Comparison of ENCODE assay signal across 21 mouse cellular contexts in the genomic region with DNA sequence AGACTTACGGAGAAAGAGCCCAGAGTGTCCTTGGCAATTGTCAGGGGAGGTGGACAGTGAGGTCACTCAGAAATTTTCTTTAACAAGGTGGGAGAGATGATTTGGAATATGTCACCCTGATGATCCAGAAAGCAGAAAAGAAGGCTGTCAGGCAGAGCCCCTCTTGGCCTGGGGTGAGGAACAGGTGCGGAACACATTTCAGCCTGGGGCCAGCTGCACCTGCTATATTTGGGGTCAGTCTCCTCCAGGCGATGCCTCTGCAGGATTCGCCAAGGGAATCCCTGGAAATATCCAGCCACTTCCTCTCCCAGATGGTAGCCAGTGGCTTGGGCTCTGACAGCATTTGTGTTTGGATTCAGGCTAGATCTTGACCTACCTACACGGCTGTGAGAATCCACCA.
DNase-seq lines count a peak whose midpoint lies in the region; ATAC-seq and TF ChIP-seq lines count a peak whose summit lies in the region.
"Had no signal": no experiment of that assay in that cellular context is flagged by ENCODE, and none has a peak within 500 bp of the region (broad histone marks: within the 10 kb centered on the region; RNA-seq: fewer than 3 reads in every experiment).

No protein-coding gene starts in this region.

- 88% methylated on average over 5 of the region's 5 CpGs for WGBS in kidney, embryonic 16.5 days
- 88% methylated on average over 5 of the region's 5 CpGs for WGBS in hindbrain, embryonic 14.5 days

- H3ac ChIP-seq in myocyte (ENCODE audit: control insufficient read depth, insufficient read length), result no peak overlapping the region

- H3K4me3 ChIP-seq in kidney, embryonic 16.5 days (ENCODE audit: low read length), result no peak overlapping the region
- no peak overlapping the region for H3K4me3 ChIP-seq in myocyte
- no peak overlapping the region for H3K4me3 ChIP-seq in hindbrain, embryonic 14.5 days (replicated peaks; ENCODE audit: low read length)

- H3K27ac ChIP-seq in kidney, embryonic 16.5 days (ENCODE audit: low read length), result no peak overlapping the region
- no peak overlapping the region for H3K27ac ChIP-seq in hindbrain, embryonic 14.5 days

- H3K27me3 ChIP-seq in kidney, embryonic 16.5 days (ENCODE audit: insufficient read depth, low read length), result no peaks in the 10 kb centered on the region
- H3K27me3 ChIP-seq in myocyte (ENCODE audit: control insufficient read depth, insufficient read depth, insufficient read length), result no peaks in the 10 kb centered on the region
- H3K27me3 ChIP-seq in hindbrain, embryonic 14.5 days (ENCODE audit: control insufficient read depth, insufficient read depth, low read length), result no peaks in the 10 kb centered on the region
- H3K27me3 ChIP-seq: CH12.LX, Patski had no signal

- peak; percentile 66 for DNase-seq in heart, adult 11 months
- DNase-seq in heart, adult 18-20 months, result no peak
- DNase-seq in kidney, postnatal 10 days, result peak; percentile 4
- no peak for DNase-seq in hindbrain, embryonic 14.5 days (ENCODE audit: low spot score)
- DNase-seq: adrenal gland, adult 2 months; adrenal gland, adult 8-10 months; adrenal gland, postnatal 10 days; adrenal gland, postnatal 14 days; adrenal gland, postnatal 25 days; adrenal gland, postnatal 36 days; B cell, adult 2 months; cerebellum, adult 11 months; cerebellum, adult 11-12 months; cerebellum, adult 18-20 months had no signal

- TF ChIP-seq POLR2A in myocyte (IDR thresholded peaks at IDR 0.05; ENCODE audit: insufficient read length, low read depth), result no peak

- H3K9me3 ChIP-seq in kidney, embryonic 16.5 days (ENCODE audit: low read length), result peaks cover 23% of the 10 kb centered on the region
- H3K9me3 ChIP-seq in hindbrain, embryonic 14.5 days (ENCODE audit: control insufficient read depth, low read length), result peaks cover 31% of the 10 kb centered on the region

- no peak for ATAC-seq in kidney, embryonic 16.5 days (ENCODE audit: low FRiP score, low TSS enrichment)
- ATAC-seq in hindbrain, embryonic 14.5 days (ENCODE audit: low FRiP score), result no peak
- ATAC-seq: activated CD4-positive, CD25-positive, alpha-beta regulatory T cell, adult 4 months; CD4-positive, CD25-positive, alpha-beta regulatory T cell, adult 4 months; Patski had no signal

- H3K9ac ChIP-seq in kidney, embryonic 16.5 days (replicated peaks; ENCODE audit: low read length), result no peak overlapping the region
- no peak overlapping the region for H3K9ac ChIP-seq in hindbrain, embryonic 14.5 days

- no peak overlapping the region for H3K4me2 ChIP-seq in kidney, embryonic 16.5 days (replicated peaks; ENCODE audit: low read depth, low read length)
- H3K4me2 ChIP-seq in myocyte (ENCODE audit: low read depth), result no peak overlapping the region
- H3K4me2 ChIP-seq in hindbrain, embryonic 14.5 days (replicated peaks), result no peak overlapping the region

- no peaks in the 10 kb centered on the region for H3K79me2 ChIP-seq in myocyte (ENCODE audit: control insufficient read depth, insufficient read depth)

- peaks cover 6% of the 10 kb centered on the region; the same call in 1 of the 2 replicates for H3K36me3 ChIP-seq in kidney, embryonic 16.5 days (ENCODE audit: insufficient read depth, low read length)
- H3K36me3 ChIP-seq in myocyte (ENCODE audit: control insufficient read depth, insufficient read depth), result no peaks in the 10 kb centered on the region
- H3K36me3 ChIP-seq in hindbrain, embryonic 14.5 days (replicated peaks; ENCODE audit: control insufficient read depth, insufficient read depth), result no peaks in the 10 kb centered on the region
- H3K36me3 ChIP-seq: G1E had no signal

- peaks cover 5% of the 10 kb centered on the region; the same call in 1 of the 2 replicates for H3K4me1 ChIP-seq in kidney, embryonic 16.5 days (ENCODE audit: insufficient read depth, low read length)
- 0 out of 2 replicates have a peak, but pooled peaks cover 6% of the 10 kb centered on the region for H3K4me1 ChIP-seq in hindbrain, embryonic 14.5 days (replicated peaks; ENCODE audit: control insufficient read depth, insufficient read depth, low read length)

TF ChIP-seq in myocyte, 11 proteins besides CTCF, POLR2A, EP300 and RAD21:
- TF ChIP-seq REST (IDR thresholded peaks at IDR 0.05; ENCODE audit: insufficient read depth, insufficient read length) (no peak), MYOD1 (IDR thresholded peaks at IDR 0.05; ENCODE audit: control insufficient read depth in 1 of 3, insufficient read length in 2 of 3, low read depth in 2 of 3) (peak in 2 of 3 experiments; percentile 83 to 97), CEBPB (IDR thresholded peaks at IDR 0.05; ENCODE audit: insufficient read depth, poor library complexity, severe bottlenecking) (no peak), TCF12 (IDR thresholded peaks at IDR 0.05; ENCODE audit: insufficient read depth, poor library complexity, severe bottlenecking) (peak; percentile 80), TCF3 (IDR thresholded peaks at IDR 0.05; ENCODE audit: insufficient read length, low read depth) (peak; percentile 27), POLR2AphosphoS2 (IDR thresholded peaks at IDR 0.05; ENCODE audit: insufficient read length, low read depth) (no peak), E2F4 (IDR thresholded peaks at IDR 0.05; ENCODE audit: insufficient read depth) (no peak), MYOG (IDR thresholded peaks at IDR 0.05; ENCODE audit: control insufficient read depth in 1 of 3, insufficient read depth in 1 of 3, insufficient read length in 2 of 3, low read depth in 2 of 3) (peak; percentile 74 to 94 (median 79)), MAX (IDR thresholded peaks at IDR 0.05; ENCODE audit: low read depth) (no peak), USF1 (IDR thresholded peaks at IDR 0.05; ENCODE audit: low read depth) (no peak)
TF ChIP-seq in myocyte: peak in this region for 4.

Comparison
In these comparisons a context has a peak if more than half of its experiments do, and no peak if none do; other contexts are left out.
1. DNase-seq: peak in heart, adult 11 months (single experiment) and kidney, postnatal 10 days (single experiment); none in heart, adult 18-20 months (0 of 2) and hindbrain, embryonic 14.5 days (single experiment).